Mouse (Mus musculus): Measurements from ENCODE around the gene Per2. TPM values are rescaled to one million over a fixed set of nuclear protein-coding genes. Genes with fewer than 3 reads are reported as not detected.

Per2 gene
- total RNA-seq, 1 experiment = 0.58 TPM

- DNase-seq (ENCODE audit: low read depth, low spot score) = no peak
- Histone ChIP-seq H3K36me3 (ENCODE audit: control insufficient read depth, insufficient read depth, low read length, poor library complexity, severe bottlenecking) (no peaks in the 10 kb centered on the region), H3K4me1 (ENCODE audit: control insufficient read depth in 2 of 2, insufficient read depth in 2 of 2, low read length in 2 of 2, poor library complexity in 1 of 2) (no peaks in the 10 kb centered on the region), H3K4me3 (ENCODE audit: insufficient read depth in 1 of 2, low read depth in 1 of 2, low read length in 2 of 2, poor library complexity in 1 of 2, severe bottlenecking in 1 of 2) (no peak overlapping the region), H3K9ac (ENCODE audit: insufficient read depth, low read depth, low read length, poor library complexity, severe bottlenecking) (no peak overlapping the region), H3K27ac (ENCODE audit: insufficient read depth, low read depth, low read length, poor library complexity, severe bottlenecking) (no peak overlapping the region), H3K9me3 (ENCODE audit: control insufficient read depth, insufficient read depth, low read depth, low read length) (no peaks in the 10 kb centered on the region)
- in situ Hi-C loops (cut with MboI; ENCODE audit: low sequenced_read_pairs in 2 of 2, unreplicated experiment in 2 of 2) = no loop called here
- TF ChIP-seq ZC3H11A (IDR thresholded peaks at IDR 0.05; ENCODE audit: borderline replicate concordance, low read depth, low read length) = no peak
- no peak for TF ChIP-seq CHD2 (IDR thresholded peaks at IDR 0.05; ENCODE audit: low read depth, low read length)
- TF ChIP-seq HCFC1 (IDR thresholded peaks at IDR 0.05; ENCODE audit: borderline replicate concordance, insufficient read depth, low read length) = no peak
- no peak for TF ChIP-seq ZNF384 (IDR thresholded peaks at IDR 0.05; ENCODE audit: low read depth, low read length)
- no peak for TF ChIP-seq MAFK (IDR thresholded peaks at IDR 0.05; ENCODE audit: insufficient read depth, low read depth, low read length)
Measured at GRCm38 (mm10) chr1:91437573-91437972, 21.6 kb downstream of the Per2 start.

- in situ Hi-C loops (cut with MboI; ENCODE audit: low sequenced_read_pairs in 2 of 2, unreplicated experiment in 2 of 2) = no loop called here
Measured at GRCm38 (mm10) chr1:91437083-91437400, 22.1 kb downstream of the Per2 start.

GRCm38 (mm10) chr1:91436380-91437082, 22.6 kb downstream of the Per2 start:
- TF ChIP-seq CHD2 (IDR thresholded peaks at IDR 0.05; ENCODE audit: low read depth, low read length) = no peak
- TF ChIP-seq HCFC1 (IDR thresholded peaks at IDR 0.05; ENCODE audit: borderline replicate concordance, insufficient read depth, low read length) = no peak
- no peak for TF ChIP-seq MAFK (IDR thresholded peaks at IDR 0.05; ENCODE audit: insufficient read depth, low read depth, low read length)
- TF ChIP-seq ZNF384 (IDR thresholded peaks at IDR 0.05; ENCODE audit: low read depth, low read length) = no peak
- TF ChIP-seq ZC3H11A (IDR thresholded peaks at IDR 0.05; ENCODE audit: borderline replicate concordance, low read depth, low read length) = no peak
- no peak overlapping the region for H3K9ac ChIP-seq (ENCODE audit: insufficient read depth, low read depth, low read length, poor library complexity, severe bottlenecking)
- in situ Hi-C loops (cut with MboI; ENCODE audit: low sequenced_read_pairs in 2 of 2, unreplicated experiment in 2 of 2) = no loop called here
- H3K4me1 ChIP-seq (ENCODE audit: control insufficient read depth in 2 of 2, insufficient read depth in 2 of 2, low read length in 2 of 2, poor library complexity in 1 of 2) = no peaks in the 10 kb centered on the region
- no peak for DNase-seq (ENCODE audit: low read depth, low spot score)
- H3K9me3 ChIP-seq (ENCODE audit: control insufficient read depth, insufficient read depth, low read depth, low read length) = no peaks in the 10 kb centered on the region
- H3K36me3 ChIP-seq (ENCODE audit: control insufficient read depth, insufficient read depth, low read length, poor library complexity, severe bottlenecking) = no peaks in the 10 kb centered on the region
- H3K27ac ChIP-seq (ENCODE audit: insufficient read depth, low read depth, low read length, poor library complexity, severe bottlenecking) = no peak overlapping the region
- H3K4me3 ChIP-seq (ENCODE audit: insufficient read depth in 1 of 2, low read depth in 1 of 2, low read length in 2 of 2, poor library complexity in 1 of 2, severe bottlenecking in 1 of 2) = no peak overlapping the region

More at GRCm38 (mm10) chr1:91437083-91437400, 22.1 kb downstream of the Per2 start:
- H3K27ac ChIP-seq (ENCODE audit: insufficient read depth, low read depth, low read length, poor library complexity, severe bottlenecking) = no peak overlapping the region
- no peak for TF ChIP-seq CHD2 (IDR thresholded peaks at IDR 0.05; ENCODE audit: low read depth, low read length)
- no peak for TF ChIP-seq MAFK (IDR thresholded peaks at IDR 0.05; ENCODE audit: insufficient read depth, low read depth, low read length)
- no peak for TF ChIP-seq HCFC1 (IDR thresholded peaks at IDR 0.05; ENCODE audit: borderline replicate concordance, insufficient read depth, low read length)
- no peak for TF ChIP-seq ZC3H11A (IDR thresholded peaks at IDR 0.05; ENCODE audit: borderline replicate concordance, low read depth, low read length)
- H3K4me3 ChIP-seq (ENCODE audit: insufficient read depth in 1 of 2, low read depth in 1 of 2, low read length in 2 of 2, poor library complexity in 1 of 2, severe bottlenecking in 1 of 2) = no peak overlapping the region
- no peaks in the 10 kb centered on the region for H3K4me1 ChIP-seq (ENCODE audit: control insufficient read depth in 2 of 2, insufficient read depth in 2 of 2, low read length in 2 of 2, poor library complexity in 1 of 2)
- no peaks in the 10 kb centered on the region for H3K36me3 ChIP-seq (ENCODE audit: control insufficient read depth, insufficient read depth, low read length, poor library complexity, severe bottlenecking)
- no peak overlapping the region for H3K9ac ChIP-seq (ENCODE audit: insufficient read depth, low read depth, low read length, poor library complexity, severe bottlenecking)
- no peaks in the 10 kb centered on the region for H3K9me3 ChIP-seq (ENCODE audit: control insufficient read depth, insufficient read depth, low read depth, low read length)
- DNase-seq (ENCODE audit: low read depth, low spot score) = no peak

GRCm38 (mm10) chr1:91435606-91436130, 23.5 kb downstream of the Per2 start:
- H3K4me3 ChIP-seq (ENCODE audit: insufficient read depth in 1 of 2, low read depth in 1 of 2, low read length in 2 of 2, poor library complexity in 1 of 2, severe bottlenecking in 1 of 2) = no peak overlapping the region
- DNase-seq (ENCODE audit: low read depth, low spot score) = no peak
- H3K4me1 ChIP-seq (ENCODE audit: control insufficient read depth in 2 of 2, insufficient read depth in 2 of 2, low read length in 2 of 2, poor library complexity in 1 of 2) = no peaks in the 10 kb centered on the region
- TF ChIP-seq HCFC1 (IDR thresholded peaks at IDR 0.05; ENCODE audit: borderline replicate concordance, insufficient read depth, low read length) = no peak
- no peak for TF ChIP-seq CHD2 (IDR thresholded peaks at IDR 0.05; ENCODE audit: low read depth, low read length)
- in situ Hi-C loops (cut with MboI; ENCODE audit: low sequenced_read_pairs in 2 of 2, unreplicated experiment in 2 of 2) = no loop called here
- H3K9ac ChIP-seq (ENCODE audit: insufficient read depth, low read depth, low read length, poor library complexity, severe bottlenecking) = no peak overlapping the region
- H3K36me3 ChIP-seq (ENCODE audit: control insufficient read depth, insufficient read depth, low read length, poor library complexity, severe bottlenecking) = no peaks in the 10 kb centered on the region
- H3K9me3 ChIP-seq (ENCODE audit: control insufficient read depth, insufficient read depth, low read depth, low read length) = no peaks in the 10 kb centered on the region
- H3K27ac ChIP-seq (ENCODE audit: insufficient read depth, low read depth, low read length, poor library complexity, severe bottlenecking) = no peak overlapping the region

- Histone ChIP-seq H3K27ac (ENCODE audit: insufficient read depth, low read depth, low read length, poor library complexity, severe bottlenecking) (no peak overlapping the region), H3K4me3 (ENCODE audit: insufficient read depth in 1 of 2, low read depth in 1 of 2, low read length in 2 of 2, poor library complexity in 1 of 2, severe bottlenecking in 1 of 2) (no peak overlapping the region), H3K4me1 (ENCODE audit: control insufficient read depth in 2 of 2, insufficient read depth in 2 of 2, low read length in 2 of 2, poor library complexity in 1 of 2) (no peaks in the 10 kb centered on the region), H3K36me3 (ENCODE audit: control insufficient read depth, insufficient read depth, low read length, poor library complexity, severe bottlenecking) (no peaks in the 10 kb centered on the region), H3K9me3 (ENCODE audit: control insufficient read depth, insufficient read depth, low read depth, low read length) (no peaks in the 10 kb centered on the region), H3K9ac (ENCODE audit: insufficient read depth, low read depth, low read length, poor library complexity, severe bottlenecking) (no peak overlapping the region)
- in situ Hi-C loops (cut with MboI; ENCODE audit: low sequenced_read_pairs in 2 of 2, unreplicated experiment in 2 of 2) = no loop called here
- DNase-seq (ENCODE audit: low read depth, low spot score) = no peak
- TF ChIP-seq ZC3H11A (IDR thresholded peaks at IDR 0.05; ENCODE audit: borderline replicate concordance, low read depth, low read length) (no peak), CHD2 (IDR thresholded peaks at IDR 0.05; ENCODE audit: low read depth, low read length) (no peak), ZNF384 (IDR thresholded peaks at IDR 0.05; ENCODE audit: low read depth, low read length) (no peak), MAFK (IDR thresholded peaks at IDR 0.05; ENCODE audit: insufficient read depth, low read depth, low read length) (no peak)
Measured at GRCm38 (mm10) chr1:91434905-91435304, 24.2 kb downstream of the Per2 start.
